Mouse (Mus musculus) thymus, adult 2 months (tissue): ENCODE measurements around the gene Inpp5a.

Experiments
- CTCF ChIP-seq: fragments of 200-500 bp; IDR thresholded peaks from 2 replicates; pipeline ENCODE4 v1.5.1; 2012; ENCODE audit warnings: mild to moderate bottlenecking, control low read depth, low read length, moderate library complexity, borderline replicate concordance; ENCODE audit not compliant: control insufficient read depth, poor library complexity, insufficient read depth; ENCODE audit errors: extremely low read depth
- POLR2A ChIP-seq: fragments of 200-500 bp; IDR thresholded peaks from 2 replicates; pipeline ENCODE4 v1.6.1; 2012; ENCODE audit warnings: mild to moderate bottlenecking, low read length, control low read depth, moderate library complexity; ENCODE audit not compliant: control insufficient read depth, poor library complexity, insufficient read depth; ENCODE audit errors: extremely low read depth

GRCm38 (mm10) chr7:139472865-139473549, 84.1 kb downstream of the Inpp5a start:
- TF ChIP-seq CTCF (peak; percentile 82; the same call in 1 of the 2 replicates), POLR2A (no peak)
